Mouse (Mus musculus) c-Kit-positive CD71-negative TER-119-negative erythroid progenitor cells, embryonic 14.5 days (primary cell): ENCODE measurements around the gene Robo1.

Experiments
- DNase-seq: peaks from one replicate; pipeline ENCODE4 v3.0.0-alpha.2; 2013; ENCODE audit warnings: low read depth

Robo1 gene

DNA sequence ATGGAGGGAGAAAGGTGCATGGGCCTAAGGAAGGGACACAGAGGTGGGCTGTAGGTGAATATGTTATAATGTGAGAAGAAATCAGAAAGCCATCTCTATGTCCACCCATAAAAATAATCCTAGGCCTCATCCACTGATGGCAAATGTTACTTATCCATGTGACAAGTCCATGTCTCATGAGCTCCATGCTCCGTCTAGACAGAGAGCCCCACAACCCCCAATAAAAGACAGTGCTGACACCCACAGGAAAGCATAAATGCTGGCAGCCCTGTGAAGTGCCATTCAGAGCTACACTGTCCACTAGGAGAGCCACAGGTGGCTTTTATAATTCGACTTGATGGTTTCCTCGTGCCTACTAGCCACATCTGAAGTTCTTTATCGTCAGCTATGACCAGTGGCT lies 694.6 kb downstream of the Robo1 start:
- DNase-seq, result no peak

DNA sequence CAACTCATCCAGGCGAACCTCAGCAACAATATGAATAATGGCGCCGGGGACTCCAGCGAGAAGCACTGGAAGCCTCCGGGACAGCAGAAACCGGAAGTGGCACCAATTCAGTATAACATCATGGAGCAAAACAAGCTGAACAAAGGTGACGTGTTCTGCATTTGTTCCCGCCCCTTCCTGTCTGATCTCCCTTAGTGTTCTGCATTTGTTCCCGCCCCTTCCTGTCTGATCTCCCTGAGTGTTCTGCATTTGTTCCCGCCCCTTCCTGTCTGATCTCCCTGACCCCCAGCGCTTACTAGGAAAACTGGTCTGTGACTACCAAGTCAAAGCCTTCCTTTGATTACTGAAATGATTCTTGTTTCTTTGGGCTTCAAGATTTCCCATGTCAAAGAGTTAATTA lies 696.5 kb downstream of the Robo1 start:
- no peak for DNase-seq

DNA sequence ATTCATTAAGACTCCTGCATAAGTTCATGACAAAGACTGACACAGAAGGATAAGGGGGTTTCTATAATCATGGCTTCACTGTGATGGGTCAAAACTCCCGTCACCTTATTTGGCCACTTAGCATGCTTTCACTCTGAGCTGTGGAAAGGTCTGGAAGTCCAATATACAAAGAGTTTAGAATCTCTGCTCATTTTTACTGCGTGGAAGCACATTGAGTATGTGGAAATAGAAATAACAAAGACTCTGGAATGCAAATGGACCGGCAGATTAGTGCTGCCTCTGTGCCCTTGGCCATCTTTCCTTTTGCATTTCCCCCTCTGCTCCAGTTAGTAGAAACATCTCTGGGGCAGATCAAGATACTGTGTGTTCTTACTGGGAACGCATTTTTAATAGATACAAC lies 697.7 kb downstream of the Robo1 start:
- no peak for DNase-seq

DNA sequence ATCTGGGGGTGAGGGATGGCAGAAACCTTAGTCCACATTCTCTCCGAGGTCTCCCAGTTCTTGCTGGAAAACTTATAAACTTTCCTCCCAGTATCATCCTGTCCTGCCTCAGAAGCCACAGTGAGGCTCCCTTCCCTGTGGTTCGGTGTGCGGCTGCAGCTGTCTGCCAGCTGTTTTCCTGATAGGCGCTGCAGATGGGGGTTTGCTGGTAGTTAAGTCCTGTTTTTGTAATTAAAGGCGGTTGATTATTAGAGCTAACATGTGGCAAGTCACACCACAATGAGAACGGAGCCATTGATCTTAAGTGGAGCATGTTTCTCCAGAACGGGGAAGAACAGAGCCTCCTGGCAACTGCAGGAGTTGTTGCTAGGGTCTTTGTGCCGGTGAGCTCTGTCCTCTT lies 699.3 kb downstream of the Robo1 start:
- no peak for DNase-seq

DNA sequence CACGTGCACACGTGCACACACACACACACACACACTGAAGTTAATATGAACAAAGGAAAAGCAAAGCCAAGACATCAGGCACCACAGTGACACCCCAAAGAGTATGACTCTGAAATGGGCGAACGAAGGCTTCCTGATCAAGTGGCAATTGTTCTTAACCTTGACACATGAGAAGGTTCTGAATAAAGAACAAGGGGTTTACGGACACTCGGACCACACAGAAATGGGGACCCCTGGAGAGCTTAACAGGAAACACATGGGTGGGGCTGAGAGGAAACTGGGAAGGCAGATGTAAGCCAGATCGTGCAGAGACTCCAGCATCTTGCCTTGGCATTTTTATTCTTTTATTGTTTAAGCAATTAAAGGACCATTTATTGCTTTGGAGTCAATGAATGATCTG lies 703.2 kb downstream of the Robo1 start:
- no peak for DNase-seq

DNA sequence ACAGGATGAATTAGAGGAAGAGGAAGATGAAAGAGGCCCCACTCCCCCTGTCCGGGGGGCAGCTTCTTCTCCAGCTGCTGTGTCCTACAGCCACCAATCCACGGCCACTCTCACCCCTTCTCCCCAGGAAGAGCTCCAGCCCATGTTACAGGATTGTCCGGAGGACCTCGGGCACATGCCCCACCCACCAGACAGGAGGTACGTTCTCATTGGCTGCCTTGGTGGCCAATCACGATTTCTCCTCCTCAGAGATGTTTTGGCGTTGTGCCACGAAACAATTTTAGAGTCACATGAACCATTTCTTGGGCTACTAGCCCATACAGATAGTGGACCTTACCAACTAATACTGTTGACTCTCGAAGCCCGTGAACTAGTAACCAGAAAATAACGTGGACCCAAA lies 704.8 kb downstream of the Robo1 start:
- no peak for DNase-seq

DNA sequence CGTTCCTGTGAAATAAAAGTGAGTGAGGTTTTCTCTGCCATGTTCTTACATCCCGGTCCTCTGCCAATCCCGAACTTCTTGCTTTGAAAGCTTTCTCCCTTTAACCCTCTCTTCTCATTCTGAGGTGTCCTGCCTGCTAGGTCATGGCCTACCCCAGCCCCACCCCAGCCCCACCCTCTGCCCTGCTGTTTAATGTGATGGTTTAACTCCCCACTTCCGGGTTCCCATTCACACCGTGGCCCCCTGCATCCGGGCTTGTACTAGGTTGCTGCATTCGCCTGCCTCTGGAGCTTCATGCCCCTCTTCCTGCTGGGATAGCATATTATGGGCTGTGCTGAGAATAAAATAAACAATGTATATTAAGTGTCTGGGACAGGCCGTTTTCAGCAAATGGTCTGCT lies 706.4 kb downstream of the Robo1 start:
- no peak for DNase-seq

DNA sequence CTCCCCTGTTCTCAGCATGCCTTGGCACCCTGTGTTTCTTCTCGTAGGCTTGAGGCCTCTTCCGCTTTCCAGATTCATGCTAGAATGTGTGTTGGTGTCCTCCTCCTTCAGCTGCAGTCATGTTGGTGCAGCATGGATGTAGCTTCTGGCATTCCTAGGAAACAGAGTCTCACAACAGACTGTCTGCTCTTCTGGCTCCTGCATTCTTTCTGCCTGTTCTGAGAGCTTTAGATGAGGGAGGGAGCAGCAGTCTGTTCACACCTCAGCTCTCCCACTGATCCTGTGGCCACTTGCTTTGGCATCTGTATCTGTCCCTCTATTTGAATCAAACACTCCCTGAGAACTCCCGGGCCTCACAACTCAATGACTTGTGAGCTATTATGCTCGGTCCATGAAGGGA lies 707.9 kb downstream of the Robo1 start:
- DNase-seq, result no peak

DNA sequence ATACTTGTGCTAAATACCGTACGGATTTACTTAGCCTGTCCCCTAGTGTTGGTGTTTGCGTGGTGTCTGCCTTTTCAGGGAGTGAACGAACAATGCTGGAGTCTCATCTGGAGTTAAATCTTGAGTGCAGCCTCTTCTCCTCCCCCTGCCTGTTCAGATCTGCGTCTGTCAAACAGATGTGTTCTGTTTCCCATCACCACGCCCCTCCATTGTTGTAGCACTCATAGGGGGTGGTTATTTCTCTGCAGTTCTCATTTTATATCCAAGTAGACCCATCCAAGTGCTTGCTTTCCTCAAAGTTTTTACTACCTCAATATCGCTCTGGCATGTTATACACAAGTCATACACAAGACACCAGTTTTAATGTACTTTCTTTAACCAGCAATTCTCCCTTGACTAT lies 708.7 kb downstream of the Robo1 start:
- DNase-seq, result no peak

DNA sequence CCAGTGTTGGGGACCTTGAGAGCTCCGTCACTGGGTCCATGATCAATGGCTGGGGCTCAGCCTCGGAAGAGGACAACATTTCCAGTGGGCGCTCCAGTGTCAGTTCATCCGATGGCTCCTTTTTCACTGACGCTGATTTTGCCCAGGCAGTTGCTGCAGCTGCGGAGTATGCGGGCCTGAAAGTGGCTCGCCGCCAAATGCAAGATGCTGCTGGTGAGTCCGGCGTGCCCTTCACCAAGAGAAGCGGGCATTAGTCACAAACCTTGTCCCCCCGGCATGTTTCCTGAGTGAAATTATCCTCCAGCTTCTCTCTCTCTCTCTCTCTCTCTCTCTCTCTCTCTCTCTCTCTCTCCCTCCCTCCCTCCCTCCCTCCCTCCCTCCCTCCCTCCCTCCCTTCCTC lies 716.2 kb downstream of the Robo1 start:
- DNase-seq, result no peak

DNA sequence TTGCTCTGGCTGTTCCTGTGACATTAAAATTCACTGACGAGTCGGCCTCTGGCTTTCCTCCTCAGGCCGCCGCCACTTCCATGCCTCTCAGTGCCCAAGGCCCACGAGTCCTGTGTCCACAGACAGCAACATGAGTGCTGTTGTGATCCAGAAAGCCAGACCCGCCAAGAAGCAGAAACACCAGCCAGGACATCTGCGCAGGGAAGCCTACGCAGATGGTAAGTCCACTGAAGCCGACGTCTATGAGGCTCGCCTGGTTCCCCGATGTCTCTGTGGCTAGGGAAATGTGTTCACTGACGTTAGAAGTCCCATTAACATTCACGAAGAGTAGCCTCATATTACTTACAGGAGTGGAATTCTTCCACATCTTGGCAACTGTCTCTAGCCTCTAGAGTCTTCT lies 719.6 kb downstream of the Robo1 start:
- DNase-seq, result no peak

DNA sequence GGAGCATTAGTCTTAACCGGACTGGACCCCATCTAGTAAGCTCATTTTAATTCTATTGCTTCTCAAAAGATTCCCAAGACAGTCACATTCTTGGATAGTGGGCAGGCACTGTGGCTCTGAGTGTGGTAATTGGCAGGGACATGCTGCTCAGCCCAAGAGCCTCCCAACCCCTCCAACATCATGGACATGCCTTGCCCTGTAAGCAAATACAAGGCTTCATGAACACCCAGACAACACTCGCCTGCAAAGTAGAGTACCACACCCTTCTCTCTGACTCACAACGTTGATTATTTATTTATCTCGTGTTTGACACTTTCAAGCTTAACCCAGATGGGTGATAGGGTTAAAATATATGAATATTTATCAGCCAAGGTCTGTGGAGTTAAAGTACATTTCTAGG lies 722.9 kb downstream of the Robo1 start:
- DNase-seq, result no peak

DNA sequence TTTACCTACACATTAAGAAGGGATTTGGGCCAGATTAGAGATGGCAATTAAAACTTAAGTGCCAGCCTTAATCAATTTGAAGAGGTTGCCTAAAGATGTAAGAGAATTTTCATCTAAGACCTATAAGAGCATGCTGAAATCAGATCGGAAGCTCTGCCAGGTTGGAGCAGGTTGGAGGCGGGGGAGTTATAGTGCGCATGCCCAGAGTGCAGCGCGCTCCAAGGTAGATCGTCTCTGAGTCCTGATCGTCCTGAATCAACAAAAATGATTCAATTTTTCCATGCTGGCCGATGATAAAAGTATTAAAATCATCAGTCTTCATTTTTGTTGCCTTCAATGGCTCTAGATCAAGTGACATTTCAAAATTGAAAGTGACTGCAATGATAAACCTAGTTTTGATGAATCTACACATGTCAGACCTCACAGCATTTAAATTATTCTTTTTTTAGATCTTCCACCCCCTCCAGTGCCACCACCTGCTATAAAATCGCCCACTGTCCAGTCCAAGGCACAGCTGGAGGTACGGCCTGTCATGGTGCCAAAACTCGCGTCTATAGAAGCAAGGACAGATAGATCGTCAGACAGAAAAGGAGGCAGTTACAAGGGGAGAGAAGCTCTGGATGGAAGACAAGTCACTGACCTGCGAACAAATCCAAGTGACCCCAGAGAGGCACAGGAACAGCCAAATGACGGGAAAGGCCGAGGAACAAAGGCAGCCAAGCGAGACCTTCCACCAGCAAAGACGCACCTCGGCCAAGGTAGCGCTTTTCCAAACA lies 727.3 kb downstream of the Robo1 start:
- DNase-seq, result no peak

DNA sequence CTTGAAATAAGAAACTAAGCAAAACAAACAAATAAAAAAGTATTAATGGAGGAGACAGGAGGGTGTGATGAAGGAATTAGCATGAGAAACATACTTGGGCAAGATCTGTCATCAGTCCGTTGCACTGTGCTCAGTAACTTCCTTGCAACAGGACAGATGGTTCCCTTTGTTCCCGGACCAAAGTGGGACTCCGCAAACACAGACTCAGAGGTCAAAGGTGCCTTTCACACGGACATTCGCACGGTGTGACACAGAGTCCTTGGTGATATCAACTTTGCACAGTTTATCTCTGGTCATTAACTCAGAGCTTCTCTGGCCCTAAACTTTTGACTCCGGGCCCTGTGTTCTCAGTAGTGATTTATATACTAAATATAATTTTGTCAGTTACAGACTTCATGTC lies 730.4 kb downstream of the Robo1 start:
- DNase-seq, result no peak

DNA sequence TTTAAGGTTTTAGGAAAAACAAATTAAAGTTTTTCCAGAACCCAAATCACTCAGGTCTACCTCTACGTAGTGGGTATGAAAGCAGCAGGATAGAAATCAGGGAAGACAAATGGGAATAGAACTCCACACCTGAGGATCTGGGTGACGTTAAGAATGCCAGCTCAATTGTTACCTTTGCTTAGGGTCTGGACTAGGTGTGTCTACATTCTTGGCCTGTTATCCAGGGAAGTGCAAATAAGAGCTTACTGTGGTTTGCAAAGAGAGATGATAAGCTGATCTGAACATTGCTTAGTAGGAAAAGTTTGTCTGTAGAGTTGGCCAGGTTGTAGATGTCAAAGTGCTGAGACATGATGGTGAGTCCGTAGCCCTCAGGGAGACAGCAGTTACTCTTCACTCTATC lies 754.4 kb downstream of the Robo1 start:
- DNase-seq, result no peak

DNA sequence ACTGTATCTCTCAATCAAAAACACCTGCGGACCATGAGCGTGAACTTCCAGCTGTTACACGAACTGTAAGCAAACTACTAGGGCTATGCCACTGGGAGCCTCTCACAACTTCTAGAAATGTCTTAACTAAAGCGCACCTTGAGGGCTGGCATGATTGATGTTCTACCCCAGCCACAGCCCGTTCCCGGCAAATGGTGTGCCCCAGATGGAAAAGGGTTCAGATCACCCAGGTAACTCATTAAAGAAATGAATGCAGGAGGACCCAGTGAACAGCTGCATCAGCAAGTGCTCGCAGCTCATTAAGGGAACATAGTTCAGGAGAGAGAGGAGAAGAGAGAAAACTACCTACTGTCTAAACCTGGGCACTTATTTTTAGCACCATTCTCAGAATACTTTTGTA lies 759.7 kb downstream of the Robo1 start:
- DNase-seq, result no peak

DNA sequence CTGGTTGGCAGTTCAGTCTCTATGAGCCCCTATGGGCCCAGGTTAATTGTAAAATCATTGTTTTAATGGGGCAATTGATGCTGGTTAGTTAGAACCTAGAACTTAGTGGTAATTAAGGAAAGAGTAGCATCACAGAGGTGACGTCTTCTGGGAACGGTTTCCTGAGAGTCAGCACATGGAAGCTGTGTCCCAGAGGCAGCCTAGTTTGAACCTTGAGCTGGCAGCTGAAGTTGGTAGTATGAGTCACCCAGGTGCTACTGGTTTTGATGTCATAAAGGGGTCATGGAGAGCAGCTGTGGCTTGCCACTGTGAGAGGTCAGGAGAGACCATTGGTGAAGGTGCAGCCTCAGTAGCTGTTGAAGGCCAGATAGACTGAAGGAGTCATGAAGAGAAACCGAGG lies 763.9 kb downstream of the Robo1 start:
- no peak for DNase-seq

DNA sequence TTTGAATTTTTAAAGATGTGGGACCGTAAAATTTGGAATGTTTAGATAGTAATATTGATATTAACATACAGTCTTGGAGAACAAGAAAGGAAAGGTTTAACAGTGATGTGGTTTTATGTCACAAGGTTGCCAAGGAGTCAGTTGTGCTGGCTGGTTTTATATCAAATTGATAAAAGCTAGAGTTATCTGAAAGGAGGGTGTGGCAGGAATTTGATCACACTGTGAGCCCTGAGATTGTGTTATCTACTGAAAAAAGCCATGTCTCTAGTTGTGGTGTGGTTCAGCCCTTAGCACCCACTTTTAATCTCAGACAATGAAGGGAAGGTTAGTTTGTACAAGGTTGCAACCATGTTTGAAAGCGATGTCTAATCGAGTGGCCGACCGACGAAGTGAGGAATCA lies 764.8 kb downstream of the Robo1 start:
- DNase-seq, result no peak

DNA sequence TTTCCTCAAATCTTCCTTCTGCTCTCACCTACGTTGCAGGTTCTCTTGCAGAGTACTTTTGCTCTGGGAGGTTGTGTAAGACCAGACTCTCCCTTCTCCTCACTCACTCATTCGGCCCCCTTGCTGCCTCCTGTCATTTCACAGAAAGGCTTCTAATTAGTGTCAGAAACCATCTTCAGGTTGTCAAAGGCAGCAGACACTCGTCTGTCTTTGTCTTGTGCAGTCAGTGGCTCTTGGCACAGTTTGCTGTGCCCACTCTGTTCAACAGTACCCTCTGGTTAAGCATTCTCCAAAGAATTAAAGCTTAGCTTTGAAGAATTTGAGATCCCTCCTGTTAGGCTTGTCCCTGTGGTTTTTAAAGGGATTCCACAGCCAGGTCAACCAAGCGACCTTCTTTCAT lies 774.3 kb downstream of the Robo1 start:
- DNase-seq, result no peak

DNA sequence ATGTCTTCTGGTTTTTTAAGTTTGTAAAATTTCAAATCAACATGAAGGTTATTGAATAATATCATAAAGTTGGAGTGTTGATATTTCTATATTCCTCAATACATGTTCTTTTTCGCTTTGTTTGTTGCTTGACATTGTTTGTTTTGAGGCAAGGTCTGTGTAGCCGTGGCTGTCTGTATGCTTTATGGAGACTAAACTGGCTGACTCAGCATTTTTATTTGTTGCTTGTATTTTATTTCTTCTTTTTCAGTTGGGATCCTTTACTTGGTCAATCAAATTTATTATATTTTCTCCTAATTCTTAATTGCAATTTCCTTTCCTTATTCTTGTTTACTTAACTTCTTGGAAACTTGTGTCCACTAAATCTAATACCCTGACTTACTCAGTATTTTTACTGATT lies 775.0 kb downstream of the Robo1 start:
- no peak for DNase-seq
